Mouse (Mus musculus): ENCODE measurements around the gene Ldlrad3. TPM values are rescaled to one million over a fixed set of nuclear protein-coding genes. Genes with fewer than 3 reads are reported as not detected.

The Ldlrad3 gene
- polyA plus RNA-seq, 1 experiment from 2014 or later = 4.6 TPM

- H3K27me3 ChIP-seq (ENCODE audit: insufficient read depth, low read length) = no peaks in the 10 kb centered on the region
- WGBS (ENCODE audit: insufficient replicate concordance) = 66% methylated on average over 21 of the region's 21 CpGs
- H3K4me1 ChIP-seq (ENCODE audit: insufficient read depth) = peaks cover 16% of the 10 kb centered on the region
- DNase-seq (no peak), ATAC-seq (no peak)
- no peaks in the 10 kb centered on the region for H3K36me3 ChIP-seq (replicated peaks; ENCODE audit: insufficient read depth, low read length)
- H3K27ac ChIP-seq (ENCODE audit: low read depth) = no peak overlapping the region
- no peaks in the 10 kb centered on the region for H3K9me3 ChIP-seq (ENCODE audit: low read length)
- H3K9ac ChIP-seq (replicated peaks) = no peak overlapping the region
- no peak for TF ChIP-seq CTCF (IDR thresholded peaks at IDR 0.05; ENCODE audit: low read depth)
- TF ChIP-seq EP300 (IDR thresholded peaks at IDR 0.05; ENCODE audit: low read depth) = no peak
- no peak overlapping the region for H3K4me3 ChIP-seq (ENCODE audit: low read depth, low read length)
- H3K4me2 ChIP-seq (ENCODE audit: low read depth, low read length) = no peak overlapping the region
Measured at GRCm38 (mm10) chr2:101978534-101979525, 207.4 kb downstream of the Ldlrad3 start.

GRCm38 (mm10) chr2:101976399-101977064 lies 209.7 kb downstream of the Ldlrad3 start:
- peaks cover 8% of the 10 kb centered on the region for H3K4me1 ChIP-seq (ENCODE audit: insufficient read depth)
- no peak for ATAC-seq
- no peak for TF ChIP-seq CTCF (IDR thresholded peaks at IDR 0.05; ENCODE audit: low read depth)
- no peak for TF ChIP-seq EP300 (IDR thresholded peaks at IDR 0.05; ENCODE audit: low read depth)

GRCm38 (mm10) chr2:101973810-101974209 lies 212.4 kb downstream of the Ldlrad3 start:
- Histone ChIP-seq H3K36me3 (replicated peaks; ENCODE audit: insufficient read depth, low read length) (no peaks in the 10 kb centered on the region), H3K4me3 (ENCODE audit: low read depth, low read length) (no peak overlapping the region), H3K9ac (replicated peaks) (no peak overlapping the region), H3K27me3 (ENCODE audit: insufficient read depth, low read length) (no peaks in the 10 kb centered on the region), H3K4me1 (ENCODE audit: insufficient read depth) (peaks cover 3% of the 10 kb centered on the region; the same call in 1 of the 2 replicates), H3K9me3 (ENCODE audit: low read length) (no peaks in the 10 kb centered on the region), H3K4me2 (ENCODE audit: low read depth, low read length) (no peak overlapping the region), H3K27ac (ENCODE audit: low read depth) (no peak overlapping the region)
- WGBS (ENCODE audit: insufficient replicate concordance) = 79% methylated on average over 3 of the region's 3 CpGs
- ATAC-seq = no peak
- TF ChIP-seq EP300 (IDR thresholded peaks at IDR 0.05; ENCODE audit: low read depth) = no peak
- TF ChIP-seq CTCF (IDR thresholded peaks at IDR 0.05; ENCODE audit: low read depth) = no peak
- DNase-seq = no peak

More at GRCm38 (mm10) chr2:101976399-101977064, 209.7 kb downstream of the Ldlrad3 start:
- H3K9me3 ChIP-seq (ENCODE audit: low read length) = no peaks in the 10 kb centered on the region
- no peaks in the 10 kb centered on the region for H3K27me3 ChIP-seq (ENCODE audit: insufficient read depth, low read length)
- DNase-seq = no peak
- no peaks in the 10 kb centered on the region for H3K36me3 ChIP-seq (replicated peaks; ENCODE audit: insufficient read depth, low read length)
- no peak overlapping the region for H3K4me3 ChIP-seq (ENCODE audit: low read depth, low read length)
- WGBS (ENCODE audit: insufficient replicate concordance) = 75% methylated on average over 7 of the region's 7 CpGs
- H3K27ac ChIP-seq (ENCODE audit: low read depth) = no peak overlapping the region
- no peak overlapping the region for H3K9ac ChIP-seq (replicated peaks)
- no peak overlapping the region for H3K4me2 ChIP-seq (ENCODE audit: low read depth, low read length)

DNA sequence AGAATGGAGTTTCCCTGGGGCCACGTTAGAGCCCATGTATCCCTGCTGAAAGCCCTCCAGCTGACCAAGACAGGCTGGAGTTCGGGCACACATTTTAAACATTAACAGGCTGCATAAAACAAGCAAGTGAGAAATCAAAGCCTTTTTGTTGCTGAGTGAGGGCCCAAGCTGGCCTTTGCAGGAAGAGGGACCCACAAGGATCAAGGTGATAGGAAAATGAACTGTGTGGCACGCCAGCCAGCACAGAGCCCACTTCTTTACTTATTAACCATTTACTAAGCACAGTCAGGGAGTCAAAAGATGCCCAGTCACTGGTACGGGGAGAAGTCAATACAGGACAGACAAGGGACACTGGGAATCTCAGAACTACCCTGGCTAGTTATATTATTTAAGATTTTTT lies 218.6 kb downstream of the Ldlrad3 start:
- ATAC-seq = peak; percentile 53; the same call in 1 of the 2 replicates
- Histone ChIP-seq H3K27me3 (ENCODE audit: insufficient read depth, low read length) (no peaks in the 10 kb centered on the region), H3K4me2 (ENCODE audit: low read depth, low read length) (no peak overlapping the region), H3K9ac (replicated peaks) (no peak overlapping the region), H3K4me3 (ENCODE audit: low read depth, low read length) (no peak overlapping the region), H3K27ac (ENCODE audit: low read depth) (peak overlapping the region; percentile 44; the same call in 1 of the 2 replicates), H3K9me3 (ENCODE audit: low read length) (no peaks in the 10 kb centered on the region), H3K36me3 (replicated peaks; ENCODE audit: insufficient read depth, low read length) (no peaks in the 10 kb centered on the region), H3K4me1 (ENCODE audit: insufficient read depth) (peaks cover 8% of the 10 kb centered on the region)
- no peak for DNase-seq
- TF ChIP-seq CTCF (IDR thresholded peaks at IDR 0.05; ENCODE audit: low read depth) (no peak), EP300 (IDR thresholded peaks at IDR 0.05; ENCODE audit: low read depth) (no peak)
- 44% methylated on average over 4 of the region's 4 CpGs for WGBS (ENCODE audit: insufficient replicate concordance)

- TF ChIP-seq CTCF (IDR thresholded peaks at IDR 0.05; ENCODE audit: low read depth) (no peak), EP300 (IDR thresholded peaks at IDR 0.05; ENCODE audit: low read depth) (no peak)
- Histone ChIP-seq H3K27ac (ENCODE audit: low read depth) (peak overlapping the region; percentile 44; the same call in 1 of the 2 replicates), H3K9me3 (ENCODE audit: low read length) (no peaks in the 10 kb centered on the region), H3K4me1 (ENCODE audit: insufficient read depth) (peaks cover 8% of the 10 kb centered on the region), H3K27me3 (ENCODE audit: insufficient read depth, low read length) (no peaks in the 10 kb centered on the region), H3K9ac (replicated peaks) (no peak overlapping the region), H3K4me3 (ENCODE audit: low read depth, low read length) (no peak overlapping the region), H3K4me2 (ENCODE audit: low read depth, low read length) (no peak overlapping the region), H3K36me3 (replicated peaks; ENCODE audit: insufficient read depth, low read length) (no peaks in the 10 kb centered on the region)
- WGBS (ENCODE audit: insufficient replicate concordance) = 55% methylated on average over 7 of the region's 7 CpGs
- DNase-seq (no peak), ATAC-seq (no peak)
Measured at GRCm38 (mm10) chr2:101967152-101967551, 219.0 kb downstream of the Ldlrad3 start.

GRCm38 (mm10) chr2:101966017-101966416 lies 220.2 kb downstream of the Ldlrad3 start:
- H3K36me3 ChIP-seq (replicated peaks; ENCODE audit: insufficient read depth, low read length) = no peaks in the 10 kb centered on the region
- peak overlapping the region; percentile 51 for H3K4me2 ChIP-seq (ENCODE audit: low read depth, low read length)
- peak overlapping the region; percentile 44; the same call in 1 of the 2 replicates for H3K27ac ChIP-seq (ENCODE audit: low read depth)
- DNase-seq = no peak
- no peaks in the 10 kb centered on the region for H3K27me3 ChIP-seq (ENCODE audit: insufficient read depth, low read length)
- no peaks in the 10 kb centered on the region for H3K9me3 ChIP-seq (ENCODE audit: low read length)
- H3K4me3 ChIP-seq (ENCODE audit: low read depth, low read length) = no peak overlapping the region
- no peak for ATAC-seq
- peaks cover 8% of the 10 kb centered on the region for H3K4me1 ChIP-seq (ENCODE audit: insufficient read depth)
- 59% methylated on average over 4 of the region's 4 CpGs for WGBS (ENCODE audit: insufficient replicate concordance)
- TF ChIP-seq EP300 (IDR thresholded peaks at IDR 0.05; ENCODE audit: low read depth) (no peak), CTCF (IDR thresholded peaks at IDR 0.05; ENCODE audit: low read depth) (no peak)
- no peak overlapping the region for H3K9ac ChIP-seq (replicated peaks)

Measured in liver, postnatal 0 days (tissue).